Mouse (Mus musculus) thymus, postnatal 36 days (tissue): Measurements from ENCODE around the gene Gm5478.
"Not testable (repeated sequence)": the region's sequence is repeated elsewhere in the genome, so short reads cannot be mapped to it uniquely, and the experiment has no call there.

ENCODE experiments used
- DNase-seq, 2 experiments: peaks; one replicate each; pipeline ENCODE4 v3.0.0; 2022; ENCODE audit warnings: mixed read lengths in 2 of 2

Gm5478 gene

DNA sequence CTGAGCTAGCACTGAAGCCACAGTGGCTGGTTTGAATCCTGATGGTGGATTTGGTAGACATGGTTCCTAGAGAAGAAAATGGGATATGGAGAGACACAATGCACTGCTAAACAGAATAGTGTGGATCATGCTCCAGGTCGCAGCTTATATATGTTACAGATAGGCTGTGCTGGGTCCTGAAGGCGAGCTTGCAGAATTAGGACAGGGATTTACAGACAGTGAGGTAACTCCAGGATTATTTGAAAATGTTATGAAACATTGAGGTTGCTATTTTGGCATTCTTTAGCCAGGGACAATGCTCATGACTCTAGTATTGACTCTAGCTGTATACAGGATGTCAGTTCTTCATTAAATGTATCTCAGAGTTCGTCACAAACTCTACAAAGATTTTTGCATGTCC lies at the start of gene Gm5478:
Gene Gm5478, minus strand, starts transcription at position 101 of the 400 bp plus-strand sequence.
- no peak for DNase-seq

DNA sequence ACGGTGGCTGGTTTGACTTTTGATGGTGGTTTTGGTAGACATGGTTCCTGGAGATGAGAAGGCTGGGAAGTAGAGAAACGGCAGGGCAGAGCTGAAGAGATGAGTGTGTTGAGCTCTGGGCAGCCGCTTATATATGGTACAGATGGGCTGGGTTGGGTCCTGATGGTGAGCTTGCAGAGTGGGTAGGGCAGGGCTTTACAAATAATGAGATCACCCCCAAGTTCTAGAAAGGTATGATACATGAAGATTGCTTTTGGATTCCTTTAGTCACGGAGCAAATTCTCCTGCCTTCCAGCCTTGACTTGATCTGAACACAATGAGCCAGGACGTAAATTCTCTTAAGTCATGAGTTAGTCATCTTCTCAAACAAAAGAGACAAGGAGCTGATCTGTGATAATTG lies 47.0 kb upstream of the Gm5478 start, which contains the start of gene Krt6a:
Gene Krt6a, minus strand, starts transcription at position 101 of the 400 bp plus-strand sequence.
- DNase-seq: no peak

- DNase-seq: not testable (repeated sequence)
These were observed 43.3 kb upstream of the Gm5478 start for GRCm38 (mm10) chr15:101690460-101690859.

- no peak for DNase-seq
These were observed 41.0 kb upstream of the Gm5478 start for GRCm38 (mm10) chr15:101688161-101688560.

GRCm38 (mm10) chr15:101680187-101680586 lies 33.0 kb upstream of the Gm5478 start, which contains the start of gene Krt6b:
Gene Krt6b (minus strand): TSS chr15:101680287.
- DNase-seq: no peak

- no peak for DNase-seq
These were observed 28.8 kb upstream of the Gm5478 start for GRCm38 (mm10) chr15:101675978-101676377.

DNA sequence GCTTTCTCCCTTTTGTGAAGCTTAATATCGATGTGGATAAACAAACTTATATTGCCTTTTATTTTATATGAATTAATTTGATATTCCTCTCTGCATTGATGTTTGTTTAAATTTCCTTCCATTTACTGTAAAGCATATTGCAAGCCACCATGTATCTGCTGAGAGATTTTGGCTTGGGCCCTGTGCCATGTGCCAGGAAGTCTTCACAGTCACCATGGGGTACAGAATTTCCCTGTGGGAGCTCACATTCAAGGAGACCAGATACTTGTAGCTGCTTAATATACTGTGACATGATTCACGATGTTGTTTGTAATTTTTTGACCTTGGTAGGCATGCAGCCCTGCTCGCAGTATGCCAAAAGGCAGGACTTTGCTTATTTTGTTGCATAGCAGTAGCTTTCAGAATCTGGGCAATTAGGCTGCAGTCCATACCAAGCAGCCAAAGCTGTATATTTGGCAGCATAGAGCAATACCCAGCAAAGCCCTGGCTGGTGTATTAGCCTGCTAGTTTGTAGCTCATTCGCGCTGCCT lies 5.6 kb upstream of the Gm5478 start:
- no peak for DNase-seq

- no peak for DNase-seq
These were observed 19.3 kb downstream of the Gm5478 start, which contains the start of gene Gm5414 for GRCm38 (mm10) chr15:101627884-101628283. Gene Gm5414 (minus strand): TSS chr15:101628188.

- no peak for DNase-seq
These were observed 48.1 kb downstream of the Gm5478 start for GRCm38 (mm10) chr15:101599123-101599522.
